Mouse (Mus musculus): Measurements from ENCODE around the gene Fam131c. TPM values are rescaled to one million over a fixed set of nuclear protein-coding genes. Genes with fewer than 3 reads are reported as not detected.
A peak's percentile ranks its signal among the peaks of the same experiment; 100 is the strongest.

Gene Fam131c
- polyA plus RNA-seq, 1 experiment = 1.8 TPM

DNA sequence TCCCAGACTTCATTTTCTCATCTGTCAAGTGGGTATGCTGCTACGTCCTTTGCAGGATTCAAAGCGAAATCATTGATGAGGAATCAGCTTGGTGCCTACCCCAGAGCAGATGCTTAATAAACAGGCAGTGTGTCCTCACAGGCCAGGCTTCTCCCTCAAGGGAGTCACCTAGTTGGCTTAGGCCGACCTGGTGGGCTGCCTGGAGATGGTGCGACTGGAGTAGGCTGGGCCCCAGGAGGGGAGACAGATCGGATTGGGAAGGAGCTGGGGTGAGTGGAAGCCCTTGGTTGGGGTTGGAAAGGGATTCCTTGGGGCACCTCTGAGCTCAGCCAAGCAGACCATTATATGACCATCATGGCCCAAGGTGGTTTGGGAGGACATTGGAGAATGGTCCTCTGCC is 4.4 kb downstream of the Fam131c start:
- TF ChIP-seq CTCF (conservative IDR thresholded peaks at IDR 0.05; ENCODE audit: insufficient read depth, insufficient read length, low read depth, low read length) (no peak), POLR2A (IDR thresholded peaks at IDR 0.05; ENCODE audit: low read depth, low read length) (no peak)
- no peaks in the 10 kb centered on the region for H3K27me3 ChIP-seq (replicated peaks; ENCODE audit: control insufficient read depth, insufficient read depth, low read length)

GRCm38 (mm10) chr4:141379674-141380073 is 11.7 kb downstream of the Fam131c start:
- no peak for DNase-seq
- no peaks in the 10 kb centered on the region for H3K36me3 ChIP-seq (ENCODE audit: control insufficient read depth, insufficient read depth, low read length)
- H3K27ac ChIP-seq (ENCODE audit: insufficient read depth, low read depth, low read length) = no peak overlapping the region
- TF ChIP-seq CTCF (conservative IDR thresholded peaks at IDR 0.05; ENCODE audit: insufficient read depth, insufficient read length, low read depth, low read length) = no peak
- no peak for TF ChIP-seq POLR2A (IDR thresholded peaks at IDR 0.05; ENCODE audit: low read depth, low read length)
- H3K27me3 ChIP-seq (replicated peaks; ENCODE audit: control insufficient read depth, insufficient read depth, low read length) = no peaks in the 10 kb centered on the region
- WGBS = 61% methylated on average over 8 of the region's 8 CpGs
- H3K4me3 ChIP-seq (ENCODE audit: insufficient read depth, low read depth, low read length) = no peak overlapping the region
- H3K4me1 ChIP-seq (ENCODE audit: control insufficient read depth, insufficient read depth, low read length) = no peaks in the 10 kb centered on the region

More for the DNA sequence above, 4.4 kb downstream of the Fam131c start:
- WGBS = 98% methylated on average over 5 of the region's 5 CpGs
- no peak overlapping the region for H3K4me3 ChIP-seq (ENCODE audit: insufficient read depth, low read depth, low read length)
- no peak for DNase-seq
- H3K36me3 ChIP-seq (ENCODE audit: control insufficient read depth, insufficient read depth, low read length) = no peaks in the 10 kb centered on the region
- no peak overlapping the region for H3K27ac ChIP-seq (ENCODE audit: insufficient read depth, low read depth, low read length)
- H3K4me1 ChIP-seq (ENCODE audit: control insufficient read depth, insufficient read depth, low read length) = no peaks in the 10 kb centered on the region

DNA sequence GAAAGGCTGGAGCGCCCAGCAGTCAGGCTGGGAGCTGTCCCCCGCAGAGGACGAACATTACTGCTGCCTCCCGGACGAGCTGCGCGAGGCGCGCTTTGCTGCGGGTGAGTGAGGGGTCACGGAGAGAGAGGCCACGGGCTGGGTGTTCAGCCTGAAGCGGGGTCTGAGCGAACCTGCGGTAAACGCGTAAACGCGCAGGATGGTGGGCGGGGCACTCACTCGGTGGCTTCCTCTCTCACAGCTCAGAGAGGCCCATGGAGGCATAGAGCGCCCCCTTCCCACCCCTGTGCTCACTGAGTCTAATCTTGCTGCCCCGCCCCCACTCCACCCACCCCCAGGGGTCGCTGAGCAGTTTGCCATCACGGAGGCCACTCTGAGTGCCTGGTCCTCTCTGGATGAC is 14.4 kb downstream of the Fam131c start:
- H3K36me3 ChIP-seq (ENCODE audit: control insufficient read depth, insufficient read depth, low read length) = no peaks in the 10 kb centered on the region
- no peak for DNase-seq
- H3K27ac ChIP-seq (ENCODE audit: insufficient read depth, low read depth, low read length) = no peak overlapping the region
- H3K4me1 ChIP-seq (ENCODE audit: control insufficient read depth, insufficient read depth, low read length) = no peaks in the 10 kb centered on the region
- H3K27me3 ChIP-seq (replicated peaks; ENCODE audit: control insufficient read depth, insufficient read depth, low read length) = no peaks in the 10 kb centered on the region
- 4% methylated on average over 24 of the region's 25 CpGs for WGBS
- H3K4me3 ChIP-seq (ENCODE audit: insufficient read depth, low read depth, low read length) = no peak overlapping the region
- TF ChIP-seq POLR2A (IDR thresholded peaks at IDR 0.05; ENCODE audit: low read depth, low read length) (no peak), CTCF (conservative IDR thresholded peaks at IDR 0.05; ENCODE audit: insufficient read depth, insufficient read length, low read depth, low read length) (no peak)

DNA sequence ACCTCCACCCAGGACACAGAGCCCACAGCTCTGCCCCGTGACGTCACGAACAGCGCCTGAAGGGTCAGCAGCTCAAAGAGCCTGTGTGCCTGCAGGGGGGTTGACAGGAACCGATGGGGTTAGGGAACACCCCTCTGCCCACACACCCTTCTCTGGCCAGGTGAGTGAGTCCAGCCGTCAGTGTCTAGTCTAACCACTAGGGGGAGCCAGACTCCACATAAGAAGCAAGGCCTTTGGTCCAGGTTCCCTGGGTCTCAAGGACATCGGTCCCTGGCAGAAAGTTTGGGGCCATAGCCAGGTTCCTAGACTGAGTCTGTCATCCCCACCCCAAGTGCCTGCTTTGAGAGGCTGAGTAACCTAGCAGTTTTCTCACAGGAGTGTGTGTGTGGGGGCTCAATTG is 17.3 kb downstream of the Fam131c start:
- no peak overlapping the region for H3K27ac ChIP-seq (ENCODE audit: insufficient read depth, low read depth, low read length)
- H3K4me1 ChIP-seq (ENCODE audit: control insufficient read depth, insufficient read depth, low read length) = no peaks in the 10 kb centered on the region
- H3K4me3 ChIP-seq (ENCODE audit: insufficient read depth, low read depth, low read length) = no peak overlapping the region
- H3K36me3 ChIP-seq (ENCODE audit: control insufficient read depth, insufficient read depth, low read length) = no peaks in the 10 kb centered on the region
- WGBS = 2% methylated on average over 7 of the region's 7 CpGs
- no peaks in the 10 kb centered on the region for H3K27me3 ChIP-seq (replicated peaks; ENCODE audit: control insufficient read depth, insufficient read depth, low read length)
- TF ChIP-seq CTCF (conservative IDR thresholded peaks at IDR 0.05; ENCODE audit: insufficient read depth, insufficient read length, low read depth, low read length) (peak; percentile 93), POLR2A (IDR thresholded peaks at IDR 0.05; ENCODE audit: low read depth, low read length) (no peak)
- DNase-seq = peak; percentile 68

DNA sequence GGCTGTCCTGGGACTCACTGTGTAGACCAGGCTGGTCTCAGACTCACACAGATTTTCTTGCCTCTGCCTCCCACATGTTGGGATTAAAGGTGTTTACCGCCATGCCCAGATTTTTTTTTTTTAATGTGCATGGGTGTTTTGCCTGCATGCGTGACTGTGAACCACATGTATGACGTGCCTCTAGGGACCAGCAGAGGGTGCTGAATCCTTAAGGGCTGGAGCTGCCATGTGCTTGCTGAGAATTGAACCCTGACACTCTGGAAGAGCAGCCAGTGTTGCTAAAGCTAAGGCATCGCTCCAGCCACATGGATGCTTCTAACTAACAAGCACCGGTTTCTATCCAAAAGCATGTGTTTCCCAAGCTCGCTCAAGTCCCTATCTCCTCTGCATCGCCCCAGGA is 18.1 kb downstream of the Fam131c start:
- Histone ChIP-seq H3K27me3 (replicated peaks; ENCODE audit: control insufficient read depth, insufficient read depth, low read length) (no peaks in the 10 kb centered on the region), H3K36me3 (ENCODE audit: control insufficient read depth, insufficient read depth, low read length) (no peaks in the 10 kb centered on the region), H3K27ac (ENCODE audit: insufficient read depth, low read depth, low read length) (no peak overlapping the region), H3K4me3 (ENCODE audit: insufficient read depth, low read depth, low read length) (no peak overlapping the region), H3K4me1 (ENCODE audit: control insufficient read depth, insufficient read depth, low read length) (no peaks in the 10 kb centered on the region)
- 80% methylated on average over 7 of the region's 7 CpGs for WGBS
- TF ChIP-seq POLR2A (IDR thresholded peaks at IDR 0.05; ENCODE audit: low read depth, low read length) (no peak), CTCF (conservative IDR thresholded peaks at IDR 0.05; ENCODE audit: insufficient read depth, insufficient read length, low read depth, low read length) (0 out of 2 replicates have a peak, but pooled peaks have one; percentile 21)
- no peak for DNase-seq

GRCm38 (mm10) chr4:141387093-141387784 is 19.2 kb downstream of the Fam131c start:
- peak; percentile 88 for DNase-seq
- H3K4me3 ChIP-seq (ENCODE audit: insufficient read depth, low read depth, low read length) = no peak overlapping the region
- no peaks in the 10 kb centered on the region for H3K36me3 ChIP-seq (ENCODE audit: control insufficient read depth, insufficient read depth, low read length)
- no peak overlapping the region for H3K27ac ChIP-seq (ENCODE audit: insufficient read depth, low read depth, low read length)
- WGBS = 12% methylated on average over 5 of the region's 5 CpGs
- no peaks in the 10 kb centered on the region for H3K4me1 ChIP-seq (ENCODE audit: control insufficient read depth, insufficient read depth, low read length)
- no peaks in the 10 kb centered on the region for H3K27me3 ChIP-seq (replicated peaks; ENCODE audit: control insufficient read depth, insufficient read depth, low read length)
- TF ChIP-seq POLR2A (IDR thresholded peaks at IDR 0.05; ENCODE audit: low read depth, low read length) (no peak), CTCF (conservative IDR thresholded peaks at IDR 0.05; ENCODE audit: insufficient read depth, insufficient read length, low read depth, low read length) (peak; percentile 85)

GRCm38 (mm10) chr4:141387933-141388332 is 19.9 kb downstream of the Fam131c start:
- H3K4me1 ChIP-seq (ENCODE audit: control insufficient read depth, insufficient read depth, low read length) = no peaks in the 10 kb centered on the region
- TF ChIP-seq POLR2A (IDR thresholded peaks at IDR 0.05; ENCODE audit: low read depth, low read length) (no peak), CTCF (conservative IDR thresholded peaks at IDR 0.05; ENCODE audit: insufficient read depth, insufficient read length, low read depth, low read length) (no peak)
- DNase-seq = no peak
- H3K4me3 ChIP-seq (ENCODE audit: insufficient read depth, low read depth, low read length) = no peak overlapping the region
- H3K36me3 ChIP-seq (ENCODE audit: control insufficient read depth, insufficient read depth, low read length) = no peaks in the 10 kb centered on the region
- WGBS = 58% methylated on average over 5 of the region's 5 CpGs
- no peak overlapping the region for H3K27ac ChIP-seq (ENCODE audit: insufficient read depth, low read depth, low read length)
- no peaks in the 10 kb centered on the region for H3K27me3 ChIP-seq (replicated peaks; ENCODE audit: control insufficient read depth, insufficient read depth, low read length)

Data from kidney, adult 2 months (tissue).